Mouse (Mus musculus) midbrain, embryonic 11.5 days (tissue): Measurements from ENCODE around the gene Gcnt2. TPM values are rescaled to one million over a fixed set of nuclear protein-coding genes. Genes with fewer than 3 reads are reported as not detected.

Source experiments
- ATAC-seq: fragments of 200-750 bp; cut with Nextera tagmentation; 2 replicates; pipeline ENCODE4 v1.8.0; 2017; ENCODE audit warnings: moderate TSS enrichment, moderate library complexity; ENCODE audit not compliant: low FRiP score
- DNase-seq: peaks from one replicate; pipeline ENCODE4 v3.0.0; 2015; ENCODE audit warnings: low spot score; ENCODE audit errors: missing footprints
- H3K27ac ChIP-seq: fragments of 300-500 bp; sonication (generic); 2 replicates; pipeline ENCODE4 v1.5.1; 2014; ENCODE audit warnings: low read depth, low read length
- H3K27me3 ChIP-seq: fragments of 300-500 bp; sonication (generic); 2 replicates; pipeline ENCODE4 v1.6.1; 2014; ENCODE audit warnings: mild to moderate bottlenecking, low read length, moderate library complexity, mixed read lengths; ENCODE audit not compliant: control insufficient read depth, insufficient read depth
- H3K36me3 ChIP-seq: fragments of 300-500 bp; sonication (generic); 2 replicates; pipeline ENCODE4 v1.6.1; 2014; ENCODE audit warnings: mild to moderate bottlenecking, low read length, moderate library complexity, mixed read lengths; ENCODE audit not compliant: control insufficient read depth, insufficient read depth
- H3K4me1 ChIP-seq: fragments of 300-500 bp; sonication (generic); 2 replicates; pipeline ENCODE4 v1.6.1; 2014; ENCODE audit warnings: low read length; ENCODE audit not compliant: control insufficient read depth, insufficient read depth
- H3K4me2 ChIP-seq: fragments of 300-500 bp; sonication (generic); 2 replicates; pipeline ENCODE4 v1.6.1; 2014; ENCODE audit warnings: mild to moderate bottlenecking, moderate library complexity
- H3K4me3 ChIP-seq: fragments of 300-500 bp; sonication (generic); 2 replicates; pipeline ENCODE4 v1.5.1; 2014; ENCODE audit warnings: low read depth, low read length
- H3K9ac ChIP-seq: fragments of 300-500 bp; sonication (generic); 2 replicates; pipeline ENCODE4 v1.6.1; 2014; ENCODE audit warnings: low read length
- H3K9me3 ChIP-seq: fragments of 300-500 bp; sonication (generic); 2 replicates; pipeline ENCODE4 v1.6.1; 2016; ENCODE audit warnings: low read length; ENCODE audit not compliant: control insufficient read depth
- WGBS: fragments of 180-500 bp; shearing (Covaris S2); extraction: QIAGEN DNeasy Blood & Tissue Kit; methylation state at CpG from one replicate; pipeline ENCODE4 v1.1.7; 2014; 5-methylcytosine and 5-hydroxymethylcytosine counted together
- polyA plus RNA-seq: library from polyadenylated mRNA; unstranded; fragments of >200 nt; fragmentation: Nextera tagmentation; extraction: Ambion mirVana; gene quantifications from 2 replicates; pipeline ENCODE4 v1.2.1, GENCODE M21; 2014

Gene Gcnt2
- polyA plus RNA-seq, 1 experiment from 2014 or later: 4.0 TPM

- no peak overlapping the region for H3K9ac ChIP-seq
- ATAC-seq: no peak
- 65% methylated on average over 5 of the region's 5 CpGs for WGBS
- no peak overlapping the region for H3K27ac ChIP-seq
- H3K36me3 ChIP-seq: no peaks in the 10 kb centered on the region
- DNase-seq: no peak
- no peaks in the 10 kb centered on the region; the same call in 1 of the 2 replicates for H3K9me3 ChIP-seq
- H3K4me2 ChIP-seq: no peak overlapping the region
- H3K27me3 ChIP-seq: no peaks in the 10 kb centered on the region
- no peak overlapping the region for H3K4me3 ChIP-seq
- peaks cover 3% of the 10 kb centered on the region; the same call in 1 of the 2 replicates for H3K4me1 ChIP-seq
These were observed 78.0 kb downstream of the Gcnt2 start for GRCm38 (mm10) chr13:40937586-40937985.

GRCm38 (mm10) chr13:40938485-40939357 is 79.2 kb downstream of the Gcnt2 start:
- DNase-seq (no peak), ATAC-seq (no peak)
- H3K27ac ChIP-seq: no peak overlapping the region
- no peak overlapping the region for H3K9ac ChIP-seq
- no peak overlapping the region for H3K4me2 ChIP-seq
- H3K36me3 ChIP-seq: no peaks in the 10 kb centered on the region
- H3K9me3 ChIP-seq: no peaks in the 10 kb centered on the region; the same call in 1 of the 2 replicates
- no peak overlapping the region for H3K4me3 ChIP-seq
- peaks cover 3% of the 10 kb centered on the region; the same call in 1 of the 2 replicates for H3K4me1 ChIP-seq
- 90% methylated on average over 11 of the region's 11 CpGs for WGBS
- H3K27me3 ChIP-seq: no peaks in the 10 kb centered on the region

- 92% methylated on average over 1 of the region's 1 CpGs for WGBS
- H3K36me3 ChIP-seq: no peaks in the 10 kb centered on the region
- no peak overlapping the region for H3K9ac ChIP-seq
These were observed 83.5 kb downstream of the Gcnt2 start for GRCm38 (mm10) chr13:40943066-40943465.

GRCm38 (mm10) chr13:40943936-40944335 is 84.4 kb downstream of the Gcnt2 start:
- 68% methylated on average over 5 of the region's 5 CpGs for WGBS
- H3K9ac ChIP-seq: no peak overlapping the region

More at GRCm38 (mm10) chr13:40943066-40943465, 83.5 kb downstream of the Gcnt2 start:
- Histone ChIP-seq H3K4me2 (no peak overlapping the region), H3K27ac (no peak overlapping the region), H3K4me3 (no peak overlapping the region), H3K27me3 (no peaks in the 10 kb centered on the region), H3K9me3 (no peaks in the 10 kb centered on the region), H3K4me1 (peaks cover 4% of the 10 kb centered on the region; the same call in 1 of the 2 replicates)
- no peak for ATAC-seq
- DNase-seq: no peak

GRCm38 (mm10) chr13:40944346-40944745 is 84.8 kb downstream of the Gcnt2 start:
- no peaks in the 10 kb centered on the region for H3K36me3 ChIP-seq
- DNase-seq: no peak
- WGBS: 1% methylated on average over 3 of the region's 3 CpGs
- no peak overlapping the region for H3K9ac ChIP-seq
- no peak for ATAC-seq
- H3K27me3 ChIP-seq: no peaks in the 10 kb centered on the region
- no peak overlapping the region for H3K4me2 ChIP-seq
- H3K9me3 ChIP-seq: no peaks in the 10 kb centered on the region
- H3K27ac ChIP-seq: no peak overlapping the region
- no peak overlapping the region for H3K4me3 ChIP-seq
- peaks cover 4% of the 10 kb centered on the region; the same call in 1 of the 2 replicates for H3K4me1 ChIP-seq

More at GRCm38 (mm10) chr13:40943936-40944335, 84.4 kb downstream of the Gcnt2 start:
- H3K4me1 ChIP-seq: peaks cover 4% of the 10 kb centered on the region; the same call in 1 of the 2 replicates
- H3K27me3 ChIP-seq: no peaks in the 10 kb centered on the region
- no peak overlapping the region for H3K4me2 ChIP-seq
- H3K27ac ChIP-seq: no peak overlapping the region
- H3K4me3 ChIP-seq: no peak overlapping the region
- ATAC-seq (no peak), DNase-seq (no peak)
- H3K9me3 ChIP-seq: no peaks in the 10 kb centered on the region
- no peaks in the 10 kb centered on the region for H3K36me3 ChIP-seq

GRCm38 (mm10) chr13:40946513-40946912 is 87.0 kb downstream of the Gcnt2 start:
- ATAC-seq (no peak), DNase-seq (no peak)
- no peak overlapping the region for H3K9ac ChIP-seq
- WGBS: 85% methylated on average over 3 of the region's 3 CpGs
- H3K4me1 ChIP-seq: peaks cover 4% of the 10 kb centered on the region; the same call in 1 of the 2 replicates
- no peaks in the 10 kb centered on the region for H3K36me3 ChIP-seq
- no peaks in the 10 kb centered on the region for H3K27me3 ChIP-seq
- H3K4me2 ChIP-seq: no peak overlapping the region
- H3K27ac ChIP-seq: no peak overlapping the region
- H3K4me3 ChIP-seq: no peak overlapping the region
- no peaks in the 10 kb centered on the region for H3K9me3 ChIP-seq

GRCm38 (mm10) chr13:40947538-40948205 is 88.1 kb downstream of the Gcnt2 start:
- Histone ChIP-seq H3K4me3 (no peak overlapping the region), H3K9me3 (no peaks in the 10 kb centered on the region), H3K4me2 (no peak overlapping the region), H3K27me3 (no peaks in the 10 kb centered on the region), H3K36me3 (no peaks in the 10 kb centered on the region), H3K4me1 (peaks cover 4% of the 10 kb centered on the region; the same call in 1 of the 2 replicates), H3K9ac (no peak overlapping the region), H3K27ac (no peak overlapping the region)
- no peak for DNase-seq
- ATAC-seq: no peak
- 88% methylated on average over 7 of the region's 7 CpGs for WGBS

GRCm38 (mm10) chr13:40951386-40951976 is 91.9 kb downstream of the Gcnt2 start:
- Histone ChIP-seq H3K4me1 (no peaks in the 10 kb centered on the region), H3K9me3 (no peaks in the 10 kb centered on the region), H3K4me2 (no peak overlapping the region), H3K4me3 (no peak overlapping the region), H3K9ac (no peak overlapping the region), H3K27me3 (no peaks in the 10 kb centered on the region), H3K27ac (no peak overlapping the region), H3K36me3 (no peaks in the 10 kb centered on the region)
- DNase-seq (no peak), ATAC-seq (no peak)
- WGBS: 76% methylated on average over 10 of the region's 10 CpGs
